Mouse (Mus musculus) monocyte, adult 5-6 weeks (primary cell): ENCODE results near the gene Rab3b. TPM values are rescaled to one million over a fixed set of nuclear protein-coding genes. Genes with fewer than 3 reads are reported as not detected.

ENCODE experiments used
- total RNA-seq: library from RNA; stranded (forward); fragments of 200-1000, 200-491, 200-594 nt; gene quantifications from 3 replicates; pipeline ENCODE4 v1.2.3, GENCODE M21; 2017

Rab3b gene
- total RNA-seq, 1 experiment from 2014 or later: not detected

Other genes with a start within 250 kb of the Rab3b start
- 2.7 to 4.1 TPM (median 2.8 TPM) in 3 replicates for gene 3110021N24Rik, start 159.4 kb upstream of the Rab3b start, total RNA-seq
- 93.3 to 121 TPM (median 117 TPM) in 3 replicates for gene Zfyve9, start 98.3 kb upstream of the Rab3b start, total RNA-seq
- gene Btf3l4, start 45.4 kb upstream of the Rab3b start, total RNA-seq: 40.7 to 71.0 TPM (median 58.7 TPM) in 3 replicates
- 61.6 to 79.0 TPM (median 71.6 TPM) in 3 replicates for gene Txndc12, start 44.5 kb upstream of the Rab3b start, total RNA-seq
- 9.4 to 17.5 TPM (median 14.5 TPM) in 3 replicates for gene Kti12, start 31.3 kb upstream of the Rab3b start, total RNA-seq
- 0.49 TPM in 1 of 3 replicates, not detected in the others for gene A730015C16Rik, start 30.4 kb upstream of the Rab3b start, total RNA-seq
- 111 to 143 TPM (median 130 TPM) in 3 replicates for gene Nrd1, start 121.6 kb downstream of the Rab3b start, total RNA-seq